Mouse (Mus musculus) ES-E14 (cell line): Measurements from ENCODE around the gene Nr4a2.

Experiments used
- CHD2 ChIP-seq: IDR thresholded peaks from 2 replicates; pipeline ENCODE4 v1.6.1; 2014; ENCODE audit warnings: mild to moderate bottlenecking, low read depth, low read length, inconsistent platforms
- MAFK ChIP-seq: IDR thresholded peaks from 2 replicates; pipeline ENCODE4 v1.6.1; 2014; ENCODE audit warnings: mild to moderate bottlenecking, low read depth, low read length, inconsistent platforms; ENCODE audit not compliant: insufficient read depth

GRCm38 (mm10) chr2:57111011-57111790 lies 12.6 kb downstream of the Nr4a2 start:
- no peak for TF ChIP-seq CHD2
- TF ChIP-seq MAFK, result no peak
